Mouse (Mus musculus) right cerebral cortex, adult 18-20 months (tissue): ENCODE measurements at regions not wholly inside any gene's neighbourhood (a gene's known extent, or its start where the extent isn't known, plus 50 kb on each side); places are given as distances from the start of the nearest gene placed in this dataset.
A peak's percentile ranks its signal among the peaks of the same experiment; 100 is the strongest.

ENCODE experiments used
- DNase-seq: peaks from one replicate; pipeline ENCODE4 v3.0.0; 2022; ENCODE audit warnings: mixed read lengths

DNA sequence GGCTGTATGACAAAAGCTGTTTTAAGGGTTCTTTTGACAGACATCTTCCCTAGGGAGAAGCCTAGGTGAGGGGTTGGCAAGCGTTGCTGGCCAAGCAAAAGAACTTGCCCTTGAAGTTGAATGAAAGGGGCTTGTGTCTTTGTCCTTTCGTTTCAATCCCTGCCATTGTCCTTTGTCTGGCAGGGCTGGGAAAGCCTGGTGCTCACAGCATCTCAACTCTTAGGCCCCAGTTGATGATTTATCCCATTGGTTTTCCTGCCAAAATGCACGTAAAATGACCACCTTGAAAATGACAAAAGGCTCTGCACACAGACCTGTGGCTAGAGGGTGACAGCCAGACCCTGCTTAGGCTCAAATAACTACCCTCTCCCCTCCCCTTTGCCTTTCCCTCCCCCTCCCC is 153.9 kb upstream of the Id2 start:
- DNase-seq = no peak

DNA sequence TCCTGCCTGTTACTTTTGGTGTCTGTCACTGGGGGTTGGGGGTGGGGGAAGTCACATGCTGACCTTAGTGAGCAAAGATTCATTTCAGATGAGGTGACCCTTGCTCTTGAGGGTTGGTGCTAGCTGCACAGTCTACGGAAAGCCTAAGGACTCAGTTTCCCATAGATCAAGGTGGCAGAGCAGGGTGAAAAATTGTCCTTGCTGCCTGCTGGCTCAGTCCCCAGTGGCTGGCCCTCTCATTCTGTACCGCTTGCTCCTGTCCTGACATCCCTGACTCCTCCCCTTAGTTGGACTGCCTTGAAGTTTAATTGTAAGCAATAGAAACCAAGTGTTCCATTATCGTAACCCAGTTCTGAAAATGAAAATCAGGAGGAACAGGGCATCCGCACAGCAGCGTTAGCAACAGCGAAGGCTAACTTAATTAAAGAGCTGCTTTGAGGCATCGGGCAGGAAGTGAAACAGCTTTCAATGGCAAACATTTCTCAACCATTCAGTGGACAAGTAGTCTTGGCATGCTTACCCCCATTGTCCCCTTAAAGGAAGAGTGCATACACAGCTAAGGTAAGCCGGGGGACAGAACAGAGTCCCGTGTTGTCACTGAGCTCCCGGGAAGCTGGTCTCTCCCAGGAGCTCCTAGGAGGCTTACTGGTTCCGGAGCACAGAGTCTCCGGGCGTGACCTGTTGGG is 151.9 kb upstream of the Id2 start:
- no peak for DNase-seq

DNA sequence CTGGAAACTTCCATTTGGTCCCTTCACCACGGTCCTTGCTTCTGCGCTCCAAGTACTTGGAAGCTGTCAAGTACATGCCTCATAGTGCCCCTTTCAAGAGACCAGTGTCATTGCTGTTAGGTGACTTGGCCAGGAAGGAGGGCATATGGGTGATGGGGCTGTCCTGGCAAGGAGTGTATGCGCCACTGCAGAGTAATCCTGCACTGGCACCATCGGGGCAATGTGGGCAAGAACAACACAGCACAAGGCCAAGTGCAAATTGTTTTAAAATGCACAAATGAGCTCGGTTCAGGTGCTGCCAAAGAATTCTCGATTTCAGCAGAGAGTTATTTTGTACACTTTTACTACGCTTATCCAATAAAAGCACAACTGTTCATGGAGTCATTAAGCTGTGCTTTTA is 149.6 kb upstream of the Id2 start:
- no peak for DNase-seq

DNA sequence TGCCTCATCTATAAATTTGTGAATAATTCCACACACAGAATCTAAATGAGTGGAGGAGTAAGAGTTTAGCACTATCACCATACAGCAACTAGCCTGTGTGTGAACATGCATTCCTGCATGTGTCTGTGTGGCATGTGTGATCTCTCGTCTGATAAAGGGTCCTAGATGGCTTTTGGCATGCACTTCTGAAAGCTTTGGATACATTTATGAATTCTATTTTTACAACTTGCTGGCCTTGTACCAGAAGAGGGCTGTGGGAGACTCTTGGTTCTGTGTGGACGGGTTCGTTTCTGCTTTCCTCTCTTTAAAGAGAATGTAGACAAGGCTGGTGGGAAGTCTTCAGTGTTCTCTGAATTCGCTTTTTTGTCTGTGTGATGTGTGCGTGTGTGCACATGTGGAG is 148.7 kb upstream of the Id2 start:
- DNase-seq = no peak

DNA sequence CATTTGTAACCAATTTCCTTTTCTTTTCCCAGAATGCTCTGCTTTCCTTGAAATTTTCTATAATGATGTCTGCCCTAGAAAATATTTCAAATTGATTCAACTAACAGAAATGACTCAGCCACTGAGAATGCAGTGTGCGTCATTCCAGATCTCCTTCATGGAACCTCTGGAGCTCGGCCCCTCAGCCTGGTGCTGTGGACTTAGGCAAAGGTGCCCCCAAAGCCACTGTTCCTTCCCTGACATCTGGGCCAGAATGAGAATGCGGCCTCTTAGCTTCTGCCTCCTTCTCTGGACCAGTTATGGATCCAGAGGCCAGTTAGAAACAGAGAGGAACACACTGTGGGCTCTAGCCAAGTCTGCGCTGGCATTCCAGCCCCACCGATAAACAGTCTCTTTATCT is 148.3 kb upstream of the Id2 start:
- DNase-seq = no peak

DNA sequence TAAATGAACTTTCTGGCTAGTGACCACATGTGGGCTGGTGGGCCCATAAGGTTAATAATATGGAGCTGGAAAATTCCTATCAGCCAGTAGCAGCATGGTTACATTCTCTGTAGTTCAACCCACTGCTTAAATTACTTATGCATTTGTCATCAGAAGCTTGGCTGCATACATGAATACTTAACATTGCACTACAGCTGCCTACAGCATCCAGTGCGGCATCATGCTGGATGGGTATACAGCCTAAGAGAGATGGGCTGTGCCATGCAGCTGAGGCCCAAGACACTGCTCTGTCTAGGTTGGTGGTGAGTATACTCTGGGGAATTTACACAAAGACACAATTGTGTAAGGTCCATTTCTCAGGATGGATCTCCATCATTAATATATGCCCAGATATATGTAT is 147.7 kb upstream of the Id2 start:
- DNase-seq = no peak

DNA sequence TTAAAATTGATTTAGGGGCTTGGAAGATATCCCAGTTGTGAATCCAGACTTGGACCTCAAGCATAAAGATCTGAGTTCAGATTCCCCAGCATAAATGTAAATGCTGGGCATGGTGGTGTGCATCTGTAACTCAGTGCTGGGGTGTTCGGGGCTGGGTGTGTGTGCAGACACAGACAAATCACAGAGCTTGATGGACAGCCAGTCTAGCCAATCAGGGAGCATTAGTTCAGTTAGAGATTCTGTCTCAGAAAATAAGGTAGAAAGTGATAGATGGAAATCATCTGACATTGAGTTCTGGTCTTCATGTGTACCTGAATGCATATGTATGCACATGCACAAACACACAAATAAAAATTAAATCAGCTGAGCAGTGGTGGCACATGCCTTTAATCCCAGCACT is 147.0 kb upstream of the Id2 start:
- DNase-seq = no peak

DNA sequence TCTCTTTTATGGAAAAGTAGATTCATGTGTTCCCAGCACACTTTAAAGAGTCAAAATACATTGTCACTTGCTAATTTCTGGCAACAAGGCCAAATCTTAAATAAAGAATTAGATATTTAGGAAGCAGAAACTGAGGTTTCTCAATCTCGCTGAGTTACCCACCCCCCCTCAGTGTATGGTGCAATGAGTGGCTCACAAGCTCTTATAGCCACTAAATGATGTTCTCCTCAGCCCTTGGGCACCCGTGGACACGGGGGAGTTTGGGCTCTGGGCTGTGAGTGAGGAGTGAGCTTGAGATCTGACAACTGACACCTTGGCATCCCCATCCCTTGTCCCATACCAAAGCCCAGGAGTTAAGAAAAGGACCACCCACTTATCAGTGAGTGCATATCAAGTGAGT is 145.4 kb upstream of the Id2 start:
- no peak for DNase-seq

DNA sequence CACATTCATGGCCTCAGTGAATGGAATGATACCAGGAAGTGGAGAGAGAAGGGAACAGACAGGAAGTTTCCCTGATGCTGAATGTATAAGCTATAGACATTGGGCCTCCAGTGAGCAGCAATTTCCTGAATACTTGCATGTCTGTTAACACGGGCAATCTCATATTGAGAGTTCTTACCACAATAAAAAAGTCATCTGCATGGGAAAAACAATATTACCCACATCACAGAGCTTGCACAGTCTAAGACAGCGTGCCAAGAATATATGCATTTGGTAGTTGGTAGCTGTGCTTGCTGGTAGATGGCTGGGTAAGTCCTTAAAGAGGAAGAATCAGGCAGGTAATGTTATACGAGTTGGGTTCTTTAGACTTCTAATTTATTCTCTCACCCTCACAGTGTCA is 144.7 kb upstream of the Id2 start:
- no peak for DNase-seq

DNA sequence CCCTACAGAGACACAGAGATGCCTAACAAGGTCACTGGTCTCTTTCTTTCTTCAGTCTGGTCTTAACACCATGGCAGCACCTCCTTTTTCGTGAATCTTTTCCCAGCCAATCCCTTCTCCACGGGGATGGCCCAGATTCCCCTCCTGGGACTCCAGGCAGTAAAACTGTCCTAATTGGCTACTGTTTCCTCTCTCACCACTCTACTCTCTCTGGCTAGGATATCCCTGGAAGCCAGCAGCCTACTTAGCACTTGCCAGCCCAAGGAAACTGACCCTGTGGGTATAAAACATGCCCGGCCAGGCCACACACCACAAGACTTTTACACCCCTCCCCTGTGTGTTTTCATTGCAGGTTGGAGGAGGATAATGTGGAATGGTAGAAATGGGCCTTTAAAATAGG is 143.9 kb upstream of the Id2 start:
- peak; percentile 30 for DNase-seq

DNA sequence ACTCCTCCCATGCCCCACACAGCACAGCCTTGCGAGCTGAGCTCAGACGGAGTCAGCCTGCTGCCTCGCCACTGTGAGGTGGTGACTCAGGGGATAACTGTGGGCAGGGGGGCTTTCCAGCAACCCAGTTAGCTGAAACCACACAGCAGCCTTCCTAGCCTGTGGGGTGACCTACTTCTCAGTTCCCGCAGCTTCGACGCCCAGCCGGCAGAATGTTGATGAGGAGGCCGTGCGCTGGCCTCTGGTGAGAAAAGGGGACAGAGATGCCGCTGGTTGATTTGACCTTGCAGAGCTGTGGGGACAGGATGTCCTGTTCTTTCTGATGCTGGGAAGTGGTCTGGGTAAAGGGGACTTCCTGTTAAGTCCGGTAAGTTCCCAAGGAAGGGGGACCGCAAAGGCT is 143.2 kb upstream of the Id2 start:
- DNase-seq = peak; percentile 49

DNA sequence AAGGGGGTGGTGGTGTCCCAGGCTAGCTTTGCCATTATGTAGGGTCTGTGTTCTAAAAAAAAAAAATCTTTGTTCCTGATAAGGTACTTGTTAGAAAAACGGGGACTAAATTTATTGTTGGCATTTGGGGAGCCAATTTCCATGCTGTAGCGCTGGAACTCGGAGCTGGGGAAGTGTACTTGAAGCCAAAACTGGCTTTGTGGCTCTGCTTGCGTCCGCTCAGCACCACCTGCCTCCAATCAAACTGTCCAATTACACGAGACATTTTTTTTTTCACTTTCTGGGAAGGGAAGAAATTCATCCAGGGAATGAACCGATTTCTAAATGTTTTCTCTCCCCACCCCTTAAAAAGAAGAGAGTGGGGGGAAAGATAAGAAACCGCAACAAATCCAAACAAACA is 138.1 kb upstream of the Id2 start:
- no peak for DNase-seq

DNA sequence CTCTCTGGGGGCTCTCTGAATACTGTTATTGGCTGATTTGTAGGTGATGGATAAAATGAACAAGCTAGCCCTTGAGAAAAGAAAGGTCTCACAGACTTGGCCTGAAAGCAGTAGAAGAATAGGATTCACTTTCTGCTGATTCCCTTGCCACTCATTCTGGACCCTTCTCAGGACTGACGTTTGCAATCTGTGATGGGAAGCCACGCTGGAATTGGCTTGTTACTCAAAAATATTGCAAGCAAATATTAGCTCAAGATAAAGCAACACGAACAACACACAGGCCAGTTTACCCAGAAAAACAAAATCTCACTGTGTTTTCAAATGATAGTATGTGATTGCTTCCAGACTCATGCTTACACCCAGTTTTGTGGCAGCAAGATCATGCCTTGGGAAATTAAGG is 137.7 kb upstream of the Id2 start:
- DNase-seq = no peak

DNA sequence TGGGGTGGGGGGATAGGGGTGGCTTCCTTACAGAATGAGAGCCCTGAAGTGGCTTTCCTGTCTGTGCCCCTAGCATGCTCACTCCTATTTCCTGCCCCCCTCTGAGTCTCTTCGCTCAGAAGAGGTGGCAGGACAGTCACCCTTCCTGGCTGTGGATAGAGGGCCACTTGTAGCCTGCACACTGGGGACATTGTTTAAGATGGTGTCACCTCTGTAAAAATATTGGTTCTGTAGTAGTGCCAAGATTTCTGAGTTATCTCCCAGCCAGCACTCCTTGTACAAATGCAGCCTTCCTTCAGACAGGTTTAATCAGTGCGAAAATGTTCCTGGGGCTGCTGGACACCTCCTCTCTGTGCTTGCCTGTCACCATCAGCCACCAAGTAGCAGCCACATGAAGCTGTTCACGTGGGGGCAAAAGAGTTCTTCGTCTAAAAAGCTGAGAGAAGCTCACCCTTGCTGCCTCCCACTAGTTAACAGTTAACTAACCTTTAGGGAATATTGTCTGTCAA is 136.1 kb upstream of the Id2 start:
- no peak for DNase-seq

DNA sequence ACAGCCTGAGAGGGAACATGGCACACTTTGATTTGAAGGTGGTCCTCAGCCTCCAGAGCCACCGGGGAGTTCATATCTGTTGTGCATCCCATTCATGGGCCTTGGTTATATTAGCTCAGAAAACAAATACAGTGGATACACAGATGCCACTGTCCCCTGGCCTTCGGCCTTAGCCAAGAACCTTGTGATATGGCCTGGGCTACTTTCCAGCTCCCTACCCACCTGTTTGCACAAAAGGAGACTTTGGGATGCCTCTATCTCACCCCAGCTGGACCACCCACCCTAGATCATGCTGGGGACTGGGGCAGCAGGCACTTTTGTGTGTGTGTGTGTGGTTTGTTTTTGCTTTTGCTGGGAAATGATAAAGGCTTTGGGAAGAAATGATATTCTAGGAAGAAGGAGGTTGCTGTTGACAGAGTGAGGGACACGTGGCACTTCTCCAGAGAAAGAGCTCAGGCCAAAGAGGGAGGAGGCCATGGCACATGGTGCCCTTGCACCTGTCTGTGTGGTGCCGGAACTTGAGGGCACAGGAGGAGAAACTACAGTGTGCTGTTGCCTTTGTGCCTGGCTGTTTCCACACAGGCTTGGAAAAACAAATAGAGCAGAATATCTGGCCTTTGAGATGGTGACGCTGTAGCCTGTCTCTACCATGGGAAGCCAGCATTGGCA is 135.6 kb upstream of the Id2 start:
- no peak for DNase-seq

DNA sequence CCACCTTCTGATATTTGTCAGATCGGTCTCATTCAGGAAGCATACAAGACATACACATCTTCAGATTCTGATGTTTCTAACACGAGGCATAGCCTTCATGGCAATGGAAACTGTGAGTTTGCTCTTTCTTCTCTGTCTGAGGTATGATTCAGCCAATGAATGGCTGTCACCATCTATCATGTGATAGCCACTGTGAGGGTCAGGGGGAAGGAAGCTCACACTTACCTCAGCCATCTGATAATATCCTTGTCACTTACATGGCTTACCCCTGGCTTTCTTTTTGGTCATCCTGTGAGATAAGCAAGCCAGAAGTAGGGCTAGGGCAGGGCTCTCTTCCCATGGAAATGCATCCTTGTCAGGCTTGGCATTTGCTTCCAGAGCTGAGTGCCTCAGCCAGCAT is 131.8 kb upstream of the Id2 start:
- no peak for DNase-seq

DNA sequence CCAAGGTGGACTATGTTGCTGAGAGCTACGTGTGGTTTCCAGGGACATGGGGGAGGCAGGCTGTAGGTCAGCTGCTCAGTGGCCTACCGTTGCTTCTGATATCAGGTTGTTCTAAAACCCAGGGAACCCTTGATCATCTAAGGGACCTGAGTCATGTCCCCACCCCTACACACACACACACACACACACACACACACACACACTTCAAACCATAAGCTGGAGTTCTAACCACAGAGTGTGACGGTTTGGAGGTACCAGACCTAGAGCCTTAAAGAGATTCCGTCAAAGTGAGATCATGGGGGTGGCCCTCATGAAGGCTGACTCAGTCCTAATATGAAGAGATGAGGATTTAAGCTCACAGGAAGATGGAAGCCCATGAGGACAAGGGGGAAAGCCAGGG is 130.8 kb upstream of the Id2 start:
- no peak for DNase-seq

DNA sequence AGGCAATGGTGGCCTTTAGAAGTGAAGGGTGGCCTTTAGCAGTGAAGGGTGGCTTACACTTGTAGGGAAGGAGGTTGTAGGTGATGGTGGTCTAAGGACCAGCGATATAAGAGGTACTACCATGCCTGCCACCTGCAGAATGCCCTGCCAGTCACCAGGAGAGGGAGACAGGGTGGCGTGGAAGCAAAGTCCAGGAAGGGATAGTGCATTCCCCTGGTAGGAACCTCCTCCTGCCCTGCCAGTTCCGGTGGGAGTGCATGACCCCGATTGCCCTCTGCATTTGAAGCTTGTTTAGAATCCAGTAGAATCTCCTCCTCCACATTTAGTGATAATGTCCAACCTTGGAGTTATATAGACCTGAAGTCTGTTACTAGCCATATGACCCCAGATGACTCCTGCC is 127.7 kb upstream of the Id2 start:
- DNase-seq = no peak

DNA sequence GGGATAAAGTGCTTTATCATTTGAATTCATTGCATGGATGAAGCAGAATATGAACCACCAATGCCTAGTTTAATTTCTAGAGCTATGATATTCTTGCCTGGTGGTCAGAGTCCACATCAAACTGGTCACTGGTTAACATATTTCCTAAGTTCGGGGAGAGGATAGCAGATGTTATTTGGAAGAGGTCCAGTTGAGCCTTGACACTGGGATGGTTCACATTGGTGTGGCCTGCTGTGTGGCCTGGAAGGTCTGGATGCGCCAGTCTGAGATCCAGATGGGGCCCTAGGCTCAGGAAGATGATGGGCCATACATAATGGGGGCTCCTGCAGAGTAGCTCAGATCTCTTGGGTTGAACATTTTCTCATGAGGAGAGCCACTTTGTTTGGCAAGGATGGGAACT is 127.3 kb upstream of the Id2 start:
- no peak for DNase-seq

DNA sequence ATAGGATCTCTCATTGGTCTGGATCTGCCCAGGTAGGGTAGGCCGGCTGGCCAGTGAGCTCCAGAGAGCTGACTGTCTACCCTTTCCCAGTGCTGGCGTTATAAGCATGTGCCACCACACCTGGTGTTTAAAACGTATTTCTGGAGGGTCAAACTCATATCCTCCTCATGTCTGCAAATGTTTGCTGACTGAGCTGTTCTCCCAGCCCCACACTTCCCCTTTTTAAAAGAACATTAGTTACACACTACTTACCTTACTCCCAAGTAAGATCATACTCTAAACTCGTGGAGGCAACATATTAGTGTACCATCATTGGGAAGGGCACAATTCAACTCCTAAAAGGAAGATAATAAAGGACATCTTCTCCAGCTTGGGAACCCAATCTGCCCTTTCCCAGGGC is 126.6 kb upstream of the Id2 start:
- DNase-seq = no peak

DNA sequence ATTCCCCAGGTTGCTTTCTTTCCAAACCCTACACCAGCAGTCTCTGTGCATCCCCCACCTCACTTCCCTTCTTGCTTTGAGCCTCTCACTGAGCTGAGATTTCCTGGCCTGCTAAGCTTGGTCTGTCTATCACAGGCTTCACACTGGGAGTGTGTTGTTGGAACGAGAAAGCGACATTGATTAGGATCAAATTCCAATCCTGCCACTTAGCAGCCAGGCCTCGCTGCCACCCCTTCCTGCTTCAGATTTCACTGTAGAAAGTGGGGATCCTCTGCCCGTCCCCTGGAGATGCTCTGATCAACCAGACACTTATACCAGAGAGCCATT is 123.8 kb upstream of the Id2 start:
- no peak for DNase-seq

DNA sequence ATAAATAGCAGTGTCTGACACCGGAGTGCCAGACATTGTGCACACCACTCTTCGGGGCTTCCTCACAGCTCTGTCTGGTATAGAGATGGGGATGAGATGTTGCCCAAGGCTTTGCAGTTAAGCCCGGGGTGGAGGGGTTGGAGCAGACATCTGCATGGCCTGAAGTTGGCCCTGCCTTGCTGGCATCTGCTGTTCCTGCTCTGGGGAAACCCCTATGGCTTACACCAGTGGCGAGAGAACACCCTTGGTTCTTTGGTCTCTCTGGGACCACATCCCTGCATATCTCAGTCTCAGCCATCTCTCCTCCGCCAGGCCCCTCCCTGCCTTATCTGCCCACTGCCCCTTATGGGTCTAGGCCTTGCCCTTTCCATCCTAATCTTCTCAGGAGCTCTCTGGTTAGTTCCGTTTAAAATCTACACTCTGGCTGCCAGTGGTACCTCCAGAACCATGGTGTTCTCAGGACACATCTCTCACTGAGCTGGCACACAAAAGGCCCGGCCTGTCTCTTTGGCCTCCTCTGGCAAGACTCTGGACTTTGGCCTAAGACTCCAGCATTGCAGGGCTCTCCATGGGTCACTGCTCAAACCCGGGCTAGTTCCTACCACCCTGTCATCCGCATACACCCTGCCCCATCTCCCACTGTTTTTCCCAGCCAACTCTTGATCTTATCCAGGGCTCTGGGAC is 123.3 kb upstream of the Id2 start:
- DNase-seq = no peak

DNA sequence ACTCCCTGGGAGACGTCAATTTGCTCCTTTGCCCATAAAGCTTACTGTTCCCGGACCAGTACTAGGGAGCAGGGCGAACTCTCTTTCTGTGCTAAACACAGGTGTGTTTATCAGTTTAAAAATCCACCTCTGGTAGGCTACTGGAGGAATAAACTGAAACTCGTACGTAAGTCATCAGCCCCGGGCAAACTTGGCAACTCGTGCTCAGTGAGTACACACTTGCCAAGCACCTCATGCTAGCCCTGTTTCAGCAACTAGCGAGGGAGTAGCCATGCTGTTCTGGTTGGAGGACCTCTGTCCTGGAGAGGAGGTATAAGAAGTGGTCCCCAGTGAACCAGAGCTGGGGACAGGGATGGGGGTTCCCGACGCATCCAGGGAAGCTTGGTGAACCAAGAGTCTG is 122.6 kb upstream of the Id2 start:
- no peak for DNase-seq

DNA sequence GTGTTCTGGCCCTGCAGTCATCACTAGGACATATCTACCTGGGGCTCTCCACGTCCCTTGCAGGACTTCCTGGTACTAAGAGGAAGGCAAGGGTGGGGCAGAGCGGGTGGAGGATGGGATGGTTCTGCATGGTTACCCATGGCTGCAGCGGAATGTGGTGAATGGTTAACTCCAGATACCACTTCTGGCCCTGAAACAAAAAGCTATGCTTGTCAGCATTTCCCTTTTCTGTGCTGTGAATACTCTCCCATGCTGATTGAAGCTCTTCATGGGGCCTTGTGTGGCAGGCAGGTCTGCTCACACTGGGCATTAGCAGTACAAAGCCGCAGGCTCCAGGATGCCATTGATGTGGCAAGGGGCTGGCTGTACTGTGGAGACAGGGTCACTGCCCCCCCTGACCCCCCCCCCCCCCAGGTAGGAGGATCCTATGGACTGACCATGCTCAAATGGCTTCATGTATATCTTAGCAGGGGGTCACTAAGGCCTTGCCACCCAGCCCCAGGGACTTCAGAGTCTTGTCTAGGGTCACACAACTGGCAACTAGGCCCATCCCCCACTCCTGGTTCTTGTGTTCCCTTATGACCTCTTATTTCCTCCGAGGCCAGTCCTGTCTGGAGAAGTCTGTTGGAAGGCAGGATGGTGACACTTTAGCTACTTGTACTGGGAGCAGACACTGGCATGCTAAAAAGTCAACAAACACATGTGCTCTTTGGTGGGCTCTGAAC is 120.0 kb upstream of the Id2 start:
- no peak for DNase-seq
